Mouse (Mus musculus): ENCODE results near the gene A530016L24Rik. TPM values are rescaled to one million over a fixed set of nuclear protein-coding genes. Genes with fewer than 3 reads are reported as not detected.

Gene A530016L24Rik
- polyA plus RNA-seq, 1 experiment from 2014 or later, result 5.6 TPM

Other genes starting within 250 kb of the A530016L24Rik start
- gene Tmem179, start 27.3 kb downstream of the A530016L24Rik start, polyA plus RNA-seq (2014; fragmentation: Nextera tagmentation; extraction: Ambion mirVana), result 0.40 and 0.54 TPM in 2 replicates
- gene Inf2, start 99.3 kb downstream of the A530016L24Rik start, polyA plus RNA-seq (2014; fragmentation: Nextera tagmentation; extraction: Ambion mirVana), result 2.9 and 3.6 TPM in 2 replicates
- gene Adssl1, start 130.6 kb downstream of the A530016L24Rik start, polyA plus RNA-seq (2014; fragmentation: Nextera tagmentation; extraction: Ambion mirVana), result 88.3 and 89.7 TPM in 2 replicates
- gene Siva1, start 155.2 kb downstream of the A530016L24Rik start, polyA plus RNA-seq (2014; fragmentation: Nextera tagmentation; extraction: Ambion mirVana), result 136 and 153 TPM in 2 replicates
- 163 and 182 TPM in 2 replicates for gene Akt1, start 185.4 kb downstream of the A530016L24Rik start, polyA plus RNA-seq (2014; fragmentation: Nextera tagmentation; extraction: Ambion mirVana)
- gene Zbtb42, start 189.4 kb downstream of the A530016L24Rik start, polyA plus RNA-seq (2014; fragmentation: Nextera tagmentation; extraction: Ambion mirVana), result 5.3 and 6.7 TPM in 2 replicates
- 5.0 and 6.1 TPM in 2 replicates for gene Cep170b, start 231.0 kb downstream of the A530016L24Rik start, polyA plus RNA-seq (2014; fragmentation: Nextera tagmentation; extraction: Ambion mirVana)